Mouse (Mus musculus) ES-Bruce4 (cell line): Measurements from ENCODE around the gene Lamc1. TPM values are rescaled to one million over a fixed set of nuclear protein-coding genes. Genes with fewer than 3 reads are reported as not detected.

Source experiments
- H3K27ac ChIP-seq: 2 replicates; pipeline ENCODE4 v1.5.1; 2012; ENCODE audit warnings: low read length, inconsistent platforms; ENCODE audit not compliant: insufficient read depth
- H3K27me3 ChIP-seq: 2 replicates; pipeline ENCODE4 v1.6.1; 2012; ENCODE audit warnings: mild to moderate bottlenecking, low read length, inconsistent platforms; ENCODE audit not compliant: control insufficient read depth, poor library complexity, insufficient read depth, severe bottlenecking
- H3K36me3 ChIP-seq: 2 replicates; pipeline ENCODE4 v1.6.1; 2012; ENCODE audit warnings: inconsistent platforms, mild to moderate bottlenecking, low read length, moderate library complexity; ENCODE audit not compliant: control insufficient read depth, poor library complexity, insufficient read depth, severe bottlenecking
- H3K4me1 ChIP-seq: one replicate; pipeline ENCODE4 v1.8.1; 2011; ENCODE audit warnings: low read length; ENCODE audit not compliant: control insufficient read depth, insufficient read depth
- H3K4me3 ChIP-seq: 2 replicates; pipeline ENCODE4 v1.5.1; 2011; ENCODE audit warnings: low read depth, mild to moderate bottlenecking, low read length
- H3K9ac ChIP-seq: 2 replicates; pipeline ENCODE4 v1.6.1; 2012; ENCODE audit warnings: low read depth, mild to moderate bottlenecking, inconsistent platforms; ENCODE audit not compliant: poor library complexity, severe bottlenecking
- H3K9me3 ChIP-seq: replicated peaks from 2 replicates; pipeline ENCODE4 v1.6.1; 2012; ENCODE audit warnings: mild to moderate bottlenecking, low read length, inconsistent platforms; ENCODE audit not compliant: control insufficient read depth, poor library complexity, insufficient read depth, severe bottlenecking
- CTCF ChIP-seq: IDR thresholded peaks from one replicate; pipeline ENCODE4 v1.8.1; 2011; ENCODE audit warnings: low read depth, low read length
- EP300 ChIP-seq: IDR thresholded peaks from 2 replicates; pipeline ENCODE4 v1.6.1; 2011; ENCODE audit warnings: low read depth, low read length; ENCODE audit not compliant: insufficient read depth
- POLR2A ChIP-seq: IDR thresholded peaks from one replicate; pipeline ENCODE4 v1.8.1; 2011; ENCODE audit warnings: low read length; ENCODE audit not compliant: insufficient read depth
- polyA plus RNA-seq: library from polyadenylated mRNA; stranded (reverse); fragments of >200 nt; gene quantifications from 2 replicates; pipeline ENCODE4 v1.2.4, GENCODE M21; 2011; ENCODE audit warnings: low read depth; ENCODE audit not compliant: missing spikeins, insufficient read depth, insufficient read length

Gene Lamc1
- polyA plus RNA-seq, 1 experiment: 233 TPM

DNA sequence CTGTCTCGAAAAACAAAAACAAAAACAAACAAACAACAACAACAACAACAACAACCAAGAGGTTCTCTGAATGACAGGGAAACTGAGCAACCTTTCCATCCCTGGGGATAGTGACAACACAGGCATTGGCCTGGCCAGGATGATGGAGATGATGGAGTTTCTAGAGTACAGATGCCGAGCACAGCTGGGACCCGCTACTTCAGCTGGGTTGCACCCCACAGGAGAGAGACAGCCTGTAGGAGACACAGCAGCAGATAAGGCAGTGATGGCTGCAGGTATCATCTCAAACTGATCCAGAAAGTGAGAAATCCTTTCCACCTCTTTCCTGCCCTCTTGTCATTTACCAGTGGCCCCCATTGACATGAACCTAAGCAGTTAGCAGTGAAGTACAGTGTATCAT is 39.3 kb upstream of the Lamc1 start:
- Histone ChIP-seq H3K4me3 (no peak overlapping the region), H3K27me3 (no peaks in the 10 kb centered on the region), H3K4me1 (no peaks in the 10 kb centered on the region), H3K9ac (no peak overlapping the region), H3K27ac (no peak overlapping the region), H3K36me3 (no peaks in the 10 kb centered on the region), H3K9me3 (no peaks in the 10 kb centered on the region)
- TF ChIP-seq EP300: no peak
- no peak for TF ChIP-seq POLR2A
- no peak for TF ChIP-seq CTCF

DNA sequence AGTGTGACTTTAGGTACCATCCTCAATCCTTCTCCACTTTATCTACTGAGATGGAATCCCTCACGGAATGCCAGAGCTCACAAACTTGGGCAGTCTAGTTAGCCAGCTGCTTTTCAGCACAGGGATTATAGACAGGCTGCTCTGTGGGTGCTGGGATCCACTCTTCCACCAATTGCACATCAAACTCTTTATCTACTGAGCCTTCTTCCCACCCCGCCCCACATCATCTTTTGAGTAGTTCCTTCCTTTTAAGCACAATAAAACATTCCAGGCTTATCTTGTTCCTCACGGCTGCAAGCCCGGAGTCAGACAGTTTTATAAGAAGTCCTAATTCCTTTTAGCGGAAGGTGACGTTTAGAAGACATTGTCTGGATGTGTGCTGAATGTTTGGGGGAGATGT is 36.4 kb upstream of the Lamc1 start:
- no peak overlapping the region for H3K27ac ChIP-seq

DNA sequence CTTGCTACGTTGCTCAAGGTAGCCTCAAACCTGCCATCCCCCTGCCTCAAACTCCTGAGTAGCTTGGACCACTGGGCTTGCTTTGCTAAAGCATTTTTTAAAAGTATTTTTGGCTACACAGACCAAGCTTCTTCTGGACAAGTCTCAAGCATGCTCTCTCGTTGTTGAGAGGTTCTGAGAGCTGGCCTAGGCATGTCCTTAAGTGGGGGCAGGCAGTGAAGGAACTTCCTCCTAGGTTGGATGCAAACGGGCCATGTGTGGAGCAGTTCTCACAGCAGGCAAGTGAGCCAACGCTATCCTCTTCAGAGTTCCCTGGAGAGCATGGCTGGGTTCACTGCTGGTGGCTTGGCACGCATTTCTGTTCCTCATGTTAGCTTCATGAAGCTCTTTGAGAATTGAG is 34.5 kb upstream of the Lamc1 start:
- TF ChIP-seq CTCF: no peak
- no peak for TF ChIP-seq EP300
- TF ChIP-seq POLR2A: no peak
- no peak overlapping the region for H3K4me3 ChIP-seq
- no peak overlapping the region for H3K9ac ChIP-seq
- H3K9me3 ChIP-seq: no peaks in the 10 kb centered on the region; the same call in 1 of the 2 replicates
- H3K27ac ChIP-seq: peak overlapping the region; percentile 20; the same call in 1 of the 2 replicates
- H3K27me3 ChIP-seq: no peaks in the 10 kb centered on the region
- no peaks in the 10 kb centered on the region for H3K36me3 ChIP-seq
- no peaks in the 10 kb centered on the region for H3K4me1 ChIP-seq

More for the DNA sequence above, 36.4 kb upstream of the Lamc1 start:
- no peak overlapping the region for H3K4me3 ChIP-seq
- H3K9me3 ChIP-seq: no peaks in the 10 kb centered on the region; the same call in 1 of the 2 replicates
- TF ChIP-seq EP300 (no peak), POLR2A (no peak), CTCF (no peak)
- no peaks in the 10 kb centered on the region for H3K4me1 ChIP-seq
- H3K9ac ChIP-seq: no peak overlapping the region
- no peaks in the 10 kb centered on the region for H3K36me3 ChIP-seq
- H3K27me3 ChIP-seq: no peaks in the 10 kb centered on the region

- no peaks in the 10 kb centered on the region for H3K4me1 ChIP-seq
- TF ChIP-seq CTCF: no peak
- no peak overlapping the region for H3K4me3 ChIP-seq
- H3K9ac ChIP-seq: no peak overlapping the region
- no peaks in the 10 kb centered on the region for H3K36me3 ChIP-seq
- H3K27ac ChIP-seq: no peak overlapping the region
- H3K9me3 ChIP-seq: no peaks in the 10 kb centered on the region; the same call in 1 of the 2 replicates
- no peaks in the 10 kb centered on the region for H3K27me3 ChIP-seq
These were observed 29.3 kb upstream of the Lamc1 start for GRCm38 (mm10) chr1:153361926-153362325.

- Histone ChIP-seq H3K9ac (no peak overlapping the region), H3K4me3 (no peak overlapping the region), H3K4me1 (no peaks in the 10 kb centered on the region), H3K27me3 (no peaks in the 10 kb centered on the region), H3K27ac (no peak overlapping the region), H3K9me3 (no peaks in the 10 kb centered on the region; the same call in 1 of the 2 replicates), H3K36me3 (no peaks in the 10 kb centered on the region)
- TF ChIP-seq EP300 (no peak), CTCF (no peak), POLR2A (no peak)
These were observed 28.0 kb upstream of the Lamc1 start for GRCm38 (mm10) chr1:153360556-153360955.

- Histone ChIP-seq H3K36me3 (no peaks in the 10 kb centered on the region), H3K27me3 (no peaks in the 10 kb centered on the region), H3K27ac (no peak overlapping the region), H3K4me1 (peaks cover 2% of the 10 kb centered on the region), H3K9me3 (no peaks in the 10 kb centered on the region), H3K4me3 (no peak overlapping the region), H3K9ac (no peak overlapping the region)
- no peak for TF ChIP-seq POLR2A
- no peak for TF ChIP-seq EP300
- no peak for TF ChIP-seq CTCF
These were observed 24.6 kb upstream of the Lamc1 start for GRCm38 (mm10) chr1:153357218-153357617.
